Mouse (Mus musculus) olfactory bulb, adult 2 months (tissue): Measurements from ENCODE around the gene Prkg1.

Source experiments
- CTCF ChIP-seq: fragments of 200-500 bp; IDR thresholded peaks from 2 replicates; pipeline ENCODE4 v1.5.1; 2012; ENCODE audit warnings: low read depth, mild to moderate bottlenecking, low read length, moderate library complexity; ENCODE audit not compliant: insufficient read depth
- POLR2A ChIP-seq: fragments of 200-500 bp; IDR thresholded peaks from 2 replicates; pipeline ENCODE4 v1.6.1; 2012; ENCODE audit warnings: mild to moderate bottlenecking, low read depth, low read length, moderate library complexity; ENCODE audit not compliant: insufficient read depth

- TF ChIP-seq CTCF, result no peak
- TF ChIP-seq POLR2A, result no peak
Measured at GRCm38 (mm10) chr19:31136316-31136715, 628.5 kb downstream of the Prkg1 start.
